10 mouse cellular contexts compared by ENCODE assay signal in genomic region chr4:148984701-148985540, GRCm38 (mm10).
DNase-seq lines count a peak whose midpoint lies in the region; ATAC-seq and TF ChIP-seq lines count a peak whose summit lies in the region.
"Had no signal": no experiment of that assay in that cellular context is flagged by ENCODE, and none has a peak within 500 bp of the region (broad histone marks: within the 10 kb centered on the region; RNA-seq: fewer than 3 reads in every experiment).

No protein-coding gene starts in this region.

- TF ChIP-seq CTCF in cerebellum, adult 2 months (IDR thresholded peaks at IDR 0.05; ENCODE audit: borderline replicate concordance, insufficient read depth, low read depth, low read length): no peak

- WGBS in kidney, embryonic 14.5 days: 56% methylated on average over 19 of the region's 19 CpGs
- 23% methylated on average over 19 of the region's 19 CpGs for WGBS in embryonic facial prominence, embryonic 13.5 days
- WGBS in limb, embryonic 10.5 days: 33% methylated on average over 19 of the region's 19 CpGs
- WGBS in neural tube, embryonic 12.5 days: 57% methylated on average over 19 of the region's 19 CpGs
- WGBS in cerebellum, adult 2 months: 79% methylated on average over 19 of the region's 19 CpGs

- H3K27me3 ChIP-seq in kidney, embryonic 14.5 days (ENCODE audit: control insufficient read depth, insufficient read depth, low read length): no peaks in the 10 kb centered on the region
- peaks cover 15% of the 10 kb centered on the region for H3K27me3 ChIP-seq in embryonic facial prominence, embryonic 13.5 days
- no peaks in the 10 kb centered on the region for H3K27me3 ChIP-seq in limb, embryonic 10.5 days (ENCODE audit: low read depth, poor library complexity, severe bottlenecking)
- no peaks in the 10 kb centered on the region; the same call in 1 of the 2 replicates for H3K27me3 ChIP-seq in neural tube, embryonic 12.5 days (replicated peaks)
- H3K27me3 ChIP-seq in cerebellum, adult 2 months (ENCODE audit: control insufficient read depth, insufficient read depth, low read length): no peaks in the 10 kb centered on the region

- no peaks in the 10 kb centered on the region for H3K9me3 ChIP-seq in kidney, embryonic 14.5 days (ENCODE audit: control insufficient read depth, low read length)
- no peaks in the 10 kb centered on the region for H3K9me3 ChIP-seq in embryonic facial prominence, embryonic 13.5 days
- no peaks in the 10 kb centered on the region for H3K9me3 ChIP-seq in limb, embryonic 10.5 days (replicated peaks)
- H3K9me3 ChIP-seq in neural tube, embryonic 12.5 days: no peaks in the 10 kb centered on the region

- no peak for TF ChIP-seq POLR2A in cerebellum, adult 2 months (IDR thresholded peaks at IDR 0.05; ENCODE audit: borderline replicate concordance, insufficient read depth, low read length)

- no peak overlapping the region for H3K4me3 ChIP-seq in kidney, embryonic 14.5 days (ENCODE audit: low read length)
- no peak overlapping the region for H3K4me3 ChIP-seq in embryonic facial prominence, embryonic 13.5 days
- peak overlapping the region; percentile 20; the same call in 1 of the 2 replicates for H3K4me3 ChIP-seq in limb, embryonic 10.5 days
- H3K4me3 ChIP-seq in neural tube, embryonic 12.5 days: no peak overlapping the region
- H3K4me3 ChIP-seq in cerebellum, adult 2 months (replicated peaks; ENCODE audit: insufficient read depth, low read depth, low read length): no peak overlapping the region

- H3K27ac ChIP-seq in kidney, embryonic 14.5 days (ENCODE audit: low read depth, low read length): no peak overlapping the region
- H3K27ac ChIP-seq in embryonic facial prominence, embryonic 13.5 days: no peak overlapping the region
- peak overlapping the region; percentile 85 for H3K27ac ChIP-seq in limb, embryonic 10.5 days
- no peak overlapping the region for H3K27ac ChIP-seq in neural tube, embryonic 12.5 days
- H3K27ac ChIP-seq in cerebellum, adult 2 months (ENCODE audit: insufficient read depth, low read length): no peak overlapping the region

- no peak overlapping the region for H3K4me2 ChIP-seq in kidney, embryonic 14.5 days (replicated peaks; ENCODE audit: low read depth, low read length)
- H3K4me2 ChIP-seq in embryonic facial prominence, embryonic 13.5 days: peak overlapping the region; percentile 10; the same call in 1 of the 2 replicates
- no peak overlapping the region for H3K4me2 ChIP-seq in neural tube, embryonic 12.5 days (replicated peaks)

- H3K36me3 ChIP-seq in kidney, embryonic 14.5 days (ENCODE audit: control insufficient read depth, insufficient read depth, low read length): peaks cover 9% of the 10 kb centered on the region; the same call in 1 of the 2 replicates
- H3K36me3 ChIP-seq in embryonic facial prominence, embryonic 13.5 days: peaks cover 4% of the 10 kb centered on the region; the same call in 1 of the 2 replicates
- H3K36me3 ChIP-seq in limb, embryonic 10.5 days: peaks cover 5% of the 10 kb centered on the region
- H3K36me3 ChIP-seq in neural tube, embryonic 12.5 days: no peaks in the 10 kb centered on the region

- peaks cover 35% of the 10 kb centered on the region for H3K4me1 ChIP-seq in kidney, embryonic 14.5 days (ENCODE audit: control insufficient read depth, insufficient read depth, low read length)
- peaks cover 50% of the 10 kb centered on the region for H3K4me1 ChIP-seq in embryonic facial prominence, embryonic 13.5 days
- peaks cover 95% of the 10 kb centered on the region for H3K4me1 ChIP-seq in limb, embryonic 10.5 days
- peaks cover 55% of the 10 kb centered on the region for H3K4me1 ChIP-seq in neural tube, embryonic 12.5 days
- H3K4me1 ChIP-seq in cerebellum, adult 2 months (ENCODE audit: control insufficient read depth, insufficient read depth, low read length): no peaks in the 10 kb centered on the region

- no peak overlapping the region for H3K9ac ChIP-seq in kidney, embryonic 14.5 days (ENCODE audit: low read depth, low read length)
- no peak overlapping the region for H3K9ac ChIP-seq in embryonic facial prominence, embryonic 13.5 days
- 0 out of 2 replicates have a peak overlapping the region, but pooled peaks have one; percentile 1 for H3K9ac ChIP-seq in neural tube, embryonic 12.5 days

- 0 out of 2 replicates have a peak, but pooled peaks have one; percentile 19 for ATAC-seq in kidney, embryonic 14.5 days (ENCODE audit: low FRiP score, low TSS enrichment)
- peak; percentile 28; the same call in 1 of the 2 replicates for ATAC-seq in embryonic facial prominence, embryonic 13.5 days (ENCODE audit: insufficient number of reproducible peaks, insufficient read depth, low FRiP score, low TSS enrichment, low read depth)
- no peak for ATAC-seq in neural tube, embryonic 12.5 days (ENCODE audit: low FRiP score, low read depth)

- DNase-seq in kidney, adult 11 months: no peak
- peak; percentile 69 for DNase-seq in limb, embryonic 10.5 days (ENCODE audit: low spot score)
- DNase-seq in cerebellum, adult 2 months: no peak
- DNase-seq in layer of hippocampus, postnatal 36 days: no peak
- DNase-seq in urinary bladder, postnatal 14 days (ENCODE audit: low spot score): no peak
- DNase-seq: cerebellum, adult 11-12 months; right cerebral cortex, postnatal 14 days had no signal
